ENCODE assay signal across 8 mouse cellular contexts in genomic region chr3:67568015-67568618, GRCm38 (mm10). TPM values are rescaled to one million over a fixed set of nuclear protein-coding genes. Genes with fewer than 3 reads are reported as not detected.
DNase-seq lines count a peak whose midpoint lies in the region; ATAC-seq and TF ChIP-seq lines count a peak whose summit lies in the region.

No protein-coding gene starts in this region.

- H3K4me3 ChIP-seq in MEL (ENCODE audit: control insufficient read depth in 1 of 2, insufficient read depth in 1 of 2, low read depth in 2 of 2, low read length in 2 of 2), result no peak overlapping the region
- peak overlapping the region; percentile 13 for H3K4me3 ChIP-seq in forebrain, postnatal 0 days (ENCODE audit: low read depth, low read length)
- H3K4me3 ChIP-seq in hindbrain, embryonic 10.5 days, result no peak overlapping the region; the same call in 1 of the 2 replicates
- no peak overlapping the region for H3K4me3 ChIP-seq in lung, embryonic 15.5 days

- peak; percentile 66 for TF ChIP-seq RAD21 in MEL (IDR thresholded peaks at IDR 0.05; ENCODE audit: low read depth, low read length)

- H3K36me3 ChIP-seq in MEL (ENCODE audit: control insufficient read depth in 1 of 2, insufficient read depth in 2 of 2, low read length in 2 of 2), result no peaks in the 10 kb centered on the region; a peak in 1 of 4 replicates
- H3K36me3 ChIP-seq in forebrain, postnatal 0 days (ENCODE audit: insufficient read depth), result no peaks in the 10 kb centered on the region
- no peaks in the 10 kb centered on the region for H3K36me3 ChIP-seq in hindbrain, embryonic 10.5 days
- H3K36me3 ChIP-seq in lung, embryonic 15.5 days, result no peaks in the 10 kb centered on the region

- no peaks in the 10 kb centered on the region for H3K9me3 ChIP-seq in MEL (replicated peaks; ENCODE audit: insufficient read depth, low read length)
- no peaks in the 10 kb centered on the region for H3K9me3 ChIP-seq in forebrain, postnatal 0 days (ENCODE audit: low read length)
- no peaks in the 10 kb centered on the region for H3K9me3 ChIP-seq in hindbrain, embryonic 10.5 days
- H3K9me3 ChIP-seq in lung, embryonic 15.5 days, result no peaks in the 10 kb centered on the region

- DNase-seq in MEL (ENCODE audit: low read depth, low spot score), result peak; percentile 71
- peak; percentile 59 to 64 for DNase-seq in cerebellum, adult 18-20 months
- DNase-seq in forebrain, postnatal 0 days, result peak; percentile 85
- DNase-seq in hindbrain, embryonic 10.5 days (ENCODE audit: low spot score), result peak; percentile 73
- peak; percentile 59 for DNase-seq in layer of hippocampus, adult 9-10 months (ENCODE audit: low spot score)
- peak; percentile 49 for DNase-seq in ovary, postnatal 14 days (ENCODE audit: low spot score)
- DNase-seq in thymus, postnatal 14 days, result peak; percentile 50

- H3K27ac ChIP-seq in MEL (ENCODE audit: control insufficient read depth, low read depth, low read length), result no peak overlapping the region
- H3K27ac ChIP-seq in forebrain, postnatal 0 days (ENCODE audit: low read depth, low read length), result no peak overlapping the region
- no peak overlapping the region for H3K27ac ChIP-seq in hindbrain, embryonic 10.5 days
- no peak overlapping the region for H3K27ac ChIP-seq in lung, embryonic 15.5 days

- no peak for TF ChIP-seq EP300 in MEL (IDR thresholded peaks at IDR 0.05; ENCODE audit: low read depth in 1 of 2, low read length in 2 of 2)

- 22% methylated on average over 17 of the region's 17 CpGs for WGBS in forebrain, postnatal 0 days
- 29% methylated on average over 17 of the region's 17 CpGs for WGBS in hindbrain, embryonic 10.5 days
- 24% methylated on average over 17 of the region's 17 CpGs for WGBS in lung, embryonic 15.5 days

- TF ChIP-seq POLR2A in MEL (IDR thresholded peaks at IDR 0.05; ENCODE audit: control insufficient read depth in 1 of 2, insufficient read depth in 1 of 2, low read depth in 1 of 2, low read length in 2 of 2, poor library complexity in 1 of 2), result no peak

- H3K79me2 ChIP-seq in MEL (ENCODE audit: control insufficient read depth, insufficient read depth, low read length, poor library complexity), result no peaks in the 10 kb centered on the region

- H3K27me3 ChIP-seq in MEL (ENCODE audit: control insufficient read depth in 1 of 2, insufficient read depth in 2 of 2, low read length in 2 of 2), result peaks cover 0 to 2% of the 10 kb centered on the region in 2 experiments; a peak in 1 of 4 replicates
- H3K27me3 ChIP-seq in forebrain, postnatal 0 days (ENCODE audit: insufficient read depth, low read length), result no peaks in the 10 kb centered on the region
- H3K27me3 ChIP-seq in hindbrain, embryonic 10.5 days (ENCODE audit: insufficient read depth, poor library complexity, severe bottlenecking), result peaks cover 8% of the 10 kb centered on the region; the same call in 1 of the 2 replicates
- no peaks in the 10 kb centered on the region for H3K27me3 ChIP-seq in lung, embryonic 15.5 days

- H3K4me2 ChIP-seq in forebrain, postnatal 0 days (ENCODE audit: low read depth), result peak overlapping the region; percentile 39
- H3K4me2 ChIP-seq in lung, embryonic 15.5 days, result peak overlapping the region; percentile 30; the same call in 1 of the 2 replicates

- peak; percentile 85 for ATAC-seq in forebrain, postnatal 0 days
- ATAC-seq in lung, embryonic 15.5 days (ENCODE audit: borderline replicate concordance, extremely low read depth, low FRiP score, low TSS enrichment), result no peak; the same call in 1 of the 2 replicates

- TF ChIP-seq CTCF in MEL (IDR thresholded peaks at IDR 0.05 in 2 of 3, conservative IDR thresholded peaks at IDR 0.05 in 1 of 3; ENCODE audit: control insufficient read depth in 1 of 3, insufficient read depth in 1 of 3, low read depth in 2 of 3, low read length in 3 of 3, poor library complexity in 1 of 3, severe bottlenecking in 1 of 3), result peak; percentile 76 to 83 (median 80)
- TF ChIP-seq CTCF in forebrain, postnatal 0 days (IDR thresholded peaks at IDR 0.05; ENCODE audit: low read depth), result peak; percentile 91

- H3K4me1 ChIP-seq in MEL (ENCODE audit: control insufficient read depth in 1 of 2, insufficient read depth in 2 of 2, low read length in 2 of 2), result peaks cover 0 to 6% of the 10 kb centered on the region in 2 experiments; a peak in 3 of 4 replicates
- no peaks in the 10 kb centered on the region for H3K4me1 ChIP-seq in forebrain, postnatal 0 days (ENCODE audit: insufficient read depth)
- no peaks in the 10 kb centered on the region for H3K4me1 ChIP-seq in hindbrain, embryonic 10.5 days (replicated peaks)
- H3K4me1 ChIP-seq in lung, embryonic 15.5 days, result no peaks in the 10 kb centered on the region

- no peak overlapping the region for H3K9ac ChIP-seq in MEL (ENCODE audit: control insufficient read depth, low read depth, low read length, poor library complexity, severe bottlenecking)
- no peak overlapping the region for H3K9ac ChIP-seq in forebrain, postnatal 0 days
- no peak overlapping the region for H3K9ac ChIP-seq in lung, embryonic 15.5 days

TF ChIP-seq in MEL, 35 proteins besides CTCF, POLR2A, EP300 and RAD21:
- peak; percentile 76 for TF ChIP-seq SMC3 (IDR thresholded peaks at IDR 0.05; ENCODE audit: low read depth, low read length)
- TF ChIP-seq MAZ (IDR thresholded peaks at IDR 0.05; ENCODE audit: low read depth, low read length), result peak; percentile 92
- TF ChIP-seq BHLHE40 (IDR thresholded peaks at IDR 0.05; ENCODE audit: borderline replicate concordance, low read depth, low read length), result no peak
- TF ChIP-seq JUND (IDR thresholded peaks at IDR 0.05; ENCODE audit: low read depth, low read length), result no peak

RNA-seq across cellular contexts. Expression of gene Mfsd1, which starts 14.4 kb away (rescaled TPM):
- total RNA-seq in MEL (2012; rRNA removed), result 39.6 and 39.7 TPM in 2 replicates
- 10 to 100 TPM in 1 of 2 experiments, not detected in 1; 36.2 TPM for polyA plus RNA-seq in MEL (2012; ENCODE audit: insufficient read depth in 1 of 2, insufficient read length in 2 of 2, low read depth in 1 of 2, low replicate concordance in 2 of 2, missing spikeins in 1 of 2)
- total RNA-seq in forebrain, postnatal 0 days (2014; rRNA removed), result 22.6 and 27.1 TPM in 2 replicates
- 27.3 and 29.0 TPM in 2 replicates for polyA plus RNA-seq in forebrain, postnatal 0 days (2015; fragmentation: Nextera tagmentation; extraction: Ambion mirVana)
- polyA plus RNA-seq in hindbrain, embryonic 10.5 days (2016; fragmentation: Nextera tagmentation; extraction: Ambion mirVana), result 54.4 and 62.7 TPM in 2 replicates
- polyA plus RNA-seq in lung, embryonic 15.5 days (2015; fragmentation: Nextera tagmentation; extraction: Ambion mirVana), result 51.0 and 52.1 TPM in 2 replicates

RNA-seq across cellular contexts. Expression of gene Rarres1, which starts 52.8 kb away (rescaled TPM):
- not detected in 2 replicates for total RNA-seq in MEL (2012; rRNA removed)
- polyA plus RNA-seq in MEL (2012; ENCODE audit: insufficient read depth in 1 of 2, insufficient read length in 2 of 2, low read depth in 1 of 2, low replicate concordance in 2 of 2, missing spikeins in 1 of 2), result not detected
- 0.69 and 2.6 TPM in 2 replicates for total RNA-seq in forebrain, postnatal 0 days (2014; rRNA removed)
- 2.0 and 2.4 TPM in 2 replicates for polyA plus RNA-seq in forebrain, postnatal 0 days (2015; fragmentation: Nextera tagmentation; extraction: Ambion mirVana)
- 1.5 and 2.9 TPM in 2 replicates for polyA plus RNA-seq in hindbrain, embryonic 10.5 days (2016; fragmentation: Nextera tagmentation; extraction: Ambion mirVana)
- polyA plus RNA-seq in lung, embryonic 15.5 days (2015; fragmentation: Nextera tagmentation; extraction: Ambion mirVana), result 4.9 and 6.8 TPM in 2 replicates
